Mouse (Mus musculus) CH12.LX (cell line): ENCODE results near the gene D330020A13Rik. TPM values are rescaled to one million over a fixed set of nuclear protein-coding genes. Genes with fewer than 3 reads are reported as not detected.

Experiments used
- DNase-seq: peaks from one replicate; pipeline ENCODE4 v3.0.0-alpha.2; 2013; ENCODE audit errors: extremely low read depth
- H3K27ac ChIP-seq: 2 replicates; pipeline ENCODE4 v1.5.1; 2012; ENCODE audit warnings: low read depth, mild to moderate bottlenecking, control low read depth, moderate library complexity; ENCODE audit not compliant: insufficient read depth
- H3K27me3 ChIP-seq: replicated peaks from 2 replicates; pipeline ENCODE3; 2012; ENCODE audit warnings: inconsistent platforms
- H3K36me3 ChIP-seq, 2 experiments: replicated peaks in 1 of 2; 2 replicates each; pipeline versions ENCODE3 to v1.6.1; 2012; ENCODE audit warnings: inconsistent platforms in 1 of 2, low read length in 1 of 2, mild to moderate bottlenecking in 1 of 2, mixed read lengths in 1 of 2, moderate library complexity in 1 of 2; ENCODE audit not compliant: control insufficient read depth in 1 of 2, insufficient read depth in 1 of 2
- H3K4me1 ChIP-seq, 2 experiments: 2 replicates each; pipeline ENCODE4 v1.6.1; 2012; ENCODE audit warnings: inconsistent platforms in 1 of 2, moderate library complexity in 1 of 2; ENCODE audit not compliant: insufficient read depth in 2 of 2, control insufficient read depth in 1 of 2
- H3K4me2 ChIP-seq: 2 replicates; pipeline ENCODE4 v1.6.1; 2012; ENCODE audit warnings: low read depth, mild to moderate bottlenecking, control low read depth; ENCODE audit not compliant: poor library complexity, insufficient read depth, severe bottlenecking
- H3K4me3 ChIP-seq, 3 experiments: fragments of 150-350 bp in 1 of 3; sonication (generic) in 1 of 3; replicated peaks in 1 of 3; 2 replicates each; pipeline versions ENCODE3 to v1.5.1; 2011 to 2012; ENCODE audit warnings: low read depth in 2 of 3, low read length in 2 of 3, mild to moderate bottlenecking in 2 of 3, moderate library complexity in 2 of 3, control low read depth in 1 of 3, improper control_type of control experiment in 1 of 3, inconsistent platforms in 1 of 3, mixed read lengths in 1 of 3; ENCODE audit not compliant: poor library complexity in 1 of 3
- H3K79me2 ChIP-seq: replicated peaks from 2 replicates; pipeline ENCODE4 v1.6.1; 2012; ENCODE audit warnings: mild to moderate bottlenecking, moderate library complexity; ENCODE audit not compliant: control insufficient read depth, poor library complexity, insufficient read depth, severe bottlenecking; ENCODE audit errors: extremely low read depth
- H3K9ac ChIP-seq: 2 replicates; pipeline ENCODE4 v1.6.1; 2012; ENCODE audit warnings: low read depth, mild to moderate bottlenecking, control low read depth, moderate library complexity; ENCODE audit not compliant: insufficient read depth
- H3K9me3 ChIP-seq: replicated peaks from 2 replicates; pipeline ENCODE3; 2012; ENCODE audit warnings: low read length, inconsistent platforms, mixed read lengths
- EP300 ChIP-seq: IDR thresholded peaks from 2 replicates; pipeline ENCODE4 v1.6.1; 2011; ENCODE audit warnings: low read length, improper control_type of control experiment
- GABPA ChIP-seq: IDR thresholded peaks from 2 replicates; pipeline ENCODE4 v1.6.1; 2012; ENCODE audit warnings: low read depth, low read length, improper control_type of control experiment, inconsistent platforms; ENCODE audit not compliant: insufficient replicate concordance
- IRF4 ChIP-seq: IDR thresholded peaks from 2 replicates; pipeline ENCODE4 v1.6.1; 2014; ENCODE audit warnings: low read depth, mild to moderate bottlenecking, inconsistent platforms, low read length, improper control_type of control experiment
- KAT2A ChIP-seq: IDR thresholded peaks from 2 replicates; pipeline ENCODE4 v1.6.1; 2012; ENCODE audit warnings: low read length, improper control_type of control experiment, inconsistent platforms; ENCODE audit not compliant: insufficient replicate concordance
- MAX ChIP-seq: IDR thresholded peaks from 2 replicates; pipeline ENCODE4 v1.6.1; 2011; ENCODE audit warnings: low read length, improper control_type of control experiment
- MEF2A ChIP-seq: IDR thresholded peaks from 2 replicates; pipeline ENCODE4 v1.6.1; 2014; ENCODE audit warnings: low read depth, mild to moderate bottlenecking, inconsistent platforms, low read length, improper control_type of control experiment, borderline replicate concordance
- MYC ChIP-seq: IDR thresholded peaks from 2 replicates; pipeline ENCODE4 v1.6.1; 2011; ENCODE audit warnings: low read depth, mild to moderate bottlenecking, improper control_type of control experiment, low read length
- POLR2A ChIP-seq: IDR thresholded peaks from 2 replicates; pipeline ENCODE4 v1.6.1; 2011; ENCODE audit warnings: low read depth, mild to moderate bottlenecking, improper control_type of control experiment, low read length
- SIN3A ChIP-seq: IDR thresholded peaks from 2 replicates; pipeline ENCODE4 v1.6.1; 2012; ENCODE audit warnings: low read length, improper control_type of control experiment, inconsistent platforms
- TBP ChIP-seq: conservative IDR thresholded peaks from 2 replicates; pipeline ENCODE4 v1.6.1; 2011; ENCODE audit warnings: low read depth, low read length, improper control_type of control experiment
- UBTF ChIP-seq: IDR thresholded peaks from 2 replicates; pipeline ENCODE4 v1.6.1; 2012; ENCODE audit warnings: low read depth, mild to moderate bottlenecking, inconsistent platforms, low read length, improper control_type of control experiment, moderate library complexity
- USF1 ChIP-seq: IDR thresholded peaks from 2 replicates; pipeline ENCODE4 v1.6.1; 2014; ENCODE audit warnings: low read depth, mild to moderate bottlenecking, inconsistent platforms, low read length, improper control_type of control experiment
- USF2 ChIP-seq: conservative IDR thresholded peaks from 2 replicates; pipeline ENCODE4 v1.6.1; 2011; ENCODE audit warnings: low read depth, low read length, improper control_type of control experiment
- ZKSCAN1 ChIP-seq: IDR thresholded peaks from 2 replicates; pipeline ENCODE4 v1.6.1; 2012; ENCODE audit warnings: low read depth, inconsistent platforms, low read length, improper control_type of control experiment, borderline replicate concordance
- ZMIZ1 ChIP-seq: IDR thresholded peaks from 2 replicates; pipeline ENCODE4 v1.6.1; 2012; ENCODE audit warnings: low read depth, mild to moderate bottlenecking, inconsistent platforms, low read length, improper control_type of control experiment
- ZNF384 ChIP-seq: IDR thresholded peaks from 2 replicates; pipeline ENCODE4 v1.6.1; 2012; ENCODE audit warnings: low read depth, low read length, improper control_type of control experiment, inconsistent platforms
- dilution Hi-C: fragments of 300-500 bp; cut with MboI; formaldehyde crosslinking; loops from 2 replicates; pipeline ENCODE4 v1.14.3; 2020; ENCODE audit warnings: low sequenced_read_pairs; ENCODE audit not compliant: extremely low pct_unique_long_range_greater_than_20kb, extremely low pct_ligation_motif_present
- in situ Hi-C: fragments of 300-500 bp; cut with MboI; formaldehyde crosslinking; loops from 3 replicates; pipeline ENCODE4 v1.14.3; 2019; ENCODE audit warnings: low sequenced_read_pairs, low pct_ligation_motif_present, low pct_unique_long_range_greater_than_20kb, mixed read lengths
- polyA plus RNA-seq: library from polyadenylated mRNA; unstranded; fragments of >175 nt; gene quantifications from 2 replicates; pipeline ENCODE4 v1.2.1, GENCODE M21; 2012; ENCODE audit warnings: low read depth; ENCODE audit not compliant: insufficient read length
- total RNA-seq, 2 experiments: library from RNA; depleted of rRNA; stranded (reverse); fragments of 300-350 nt in 1 of 2; fragments of >200 nt in 1 of 2; gene quantifications; 2 replicates each; pipeline ENCODE4 v1.2.3; 2012 to 2014

The D330020A13Rik gene
- total and polyA plus RNA-seq, 3 experiments = not detected

- TF ChIP-seq UBTF (no peak), MEF2A (no peak), USF1 (no peak), IRF4 (no peak)
- no peak overlapping the region for H3K27ac ChIP-seq
- in situ Hi-C loops = no loop called here
- no peaks in the 10 kb centered on the region for H3K79me2 ChIP-seq
- no peaks in the 10 kb centered on the region for H3K9me3 ChIP-seq
- no peak overlapping the region for H3K9ac ChIP-seq
- H3K4me3 ChIP-seq = no peak overlapping the region
- H3K4me1 ChIP-seq = no peaks in the 10 kb centered on the region
- peaks cover 2% of the 10 kb centered on the region for H3K27me3 ChIP-seq
- no peak for DNase-seq
- no peaks in the 10 kb centered on the region for H3K36me3 ChIP-seq
- H3K4me2 ChIP-seq = no peak overlapping the region
- dilution Hi-C loops = no loop called here
Observed at GRCm38 (mm10) chr6:120274181-120274580, 20.0 kb upstream of the D330020A13Rik start.

GRCm38 (mm10) chr6:120274887-120275286 is 19.3 kb upstream of the D330020A13Rik start:
- TF ChIP-seq UBTF (no peak), ZKSCAN1 (no peak)
- peaks cover 2% of the 10 kb centered on the region for H3K27me3 ChIP-seq
- no peaks in the 10 kb centered on the region for H3K36me3 ChIP-seq
- H3K4me3 ChIP-seq = no peak overlapping the region
- dilution Hi-C loops (no loop called here), in situ Hi-C loops (no loop called here)
- H3K4me2 ChIP-seq = no peak overlapping the region
- DNase-seq = no peak
- H3K9ac ChIP-seq = no peak overlapping the region
- no peaks in the 10 kb centered on the region for H3K9me3 ChIP-seq
- H3K79me2 ChIP-seq = no peaks in the 10 kb centered on the region
- H3K27ac ChIP-seq = no peak overlapping the region
- no peaks in the 10 kb centered on the region for H3K4me1 ChIP-seq

DNA sequence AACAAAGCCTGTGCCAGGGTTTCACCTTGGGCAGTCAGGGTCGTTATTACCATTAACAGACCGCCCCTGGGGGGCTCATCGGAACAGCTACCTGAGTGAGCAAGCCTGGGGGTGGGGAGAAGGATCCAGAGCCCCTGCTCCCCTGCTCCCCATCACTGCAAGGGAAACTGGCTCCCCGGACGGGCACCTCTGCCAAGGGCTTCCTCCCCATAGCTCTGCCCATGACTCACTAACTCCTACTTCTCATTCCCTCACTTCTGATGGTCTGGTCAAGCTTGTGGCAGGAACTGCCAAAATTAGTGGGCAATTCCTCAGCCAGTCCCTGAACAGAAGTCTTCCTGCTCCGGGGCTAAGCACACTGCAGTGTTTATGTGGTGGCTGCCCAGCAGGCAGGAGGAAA is 18.9 kb upstream of the D330020A13Rik start:
- H3K4me1 ChIP-seq = no peaks in the 10 kb centered on the region
- no peaks in the 10 kb centered on the region for H3K36me3 ChIP-seq
- no peak overlapping the region for H3K9ac ChIP-seq
- no peaks in the 10 kb centered on the region for H3K79me2 ChIP-seq
- in situ Hi-C loops (no loop called here), dilution Hi-C loops (no loop called here)
- peaks cover 2% of the 10 kb centered on the region for H3K27me3 ChIP-seq
- H3K4me2 ChIP-seq = no peak overlapping the region
- TF ChIP-seq EP300 (no peak), IRF4 (no peak), SIN3A (no peak), ZMIZ1 (no peak), KAT2A (no peak), TBP (no peak), POLR2A (no peak), MAX (no peak), GABPA (no peak), MYC (no peak), USF2 (no peak), ZNF384 (no peak)
- H3K9me3 ChIP-seq = no peaks in the 10 kb centered on the region
- no peak overlapping the region for H3K27ac ChIP-seq
- no peak overlapping the region for H3K4me3 ChIP-seq
- DNase-seq = no peak
